Mouse (Mus musculus) cerebellum, adult 8-10 months (tissue): Measurements from ENCODE around the gene Col4a6.
A peak's percentile ranks its signal among the peaks of the same experiment; 100 is the strongest.

Experiments used
- DNase-seq: peaks from one replicate; pipeline ENCODE4 v3.0.0; 2022

The Col4a6 gene

DNA sequence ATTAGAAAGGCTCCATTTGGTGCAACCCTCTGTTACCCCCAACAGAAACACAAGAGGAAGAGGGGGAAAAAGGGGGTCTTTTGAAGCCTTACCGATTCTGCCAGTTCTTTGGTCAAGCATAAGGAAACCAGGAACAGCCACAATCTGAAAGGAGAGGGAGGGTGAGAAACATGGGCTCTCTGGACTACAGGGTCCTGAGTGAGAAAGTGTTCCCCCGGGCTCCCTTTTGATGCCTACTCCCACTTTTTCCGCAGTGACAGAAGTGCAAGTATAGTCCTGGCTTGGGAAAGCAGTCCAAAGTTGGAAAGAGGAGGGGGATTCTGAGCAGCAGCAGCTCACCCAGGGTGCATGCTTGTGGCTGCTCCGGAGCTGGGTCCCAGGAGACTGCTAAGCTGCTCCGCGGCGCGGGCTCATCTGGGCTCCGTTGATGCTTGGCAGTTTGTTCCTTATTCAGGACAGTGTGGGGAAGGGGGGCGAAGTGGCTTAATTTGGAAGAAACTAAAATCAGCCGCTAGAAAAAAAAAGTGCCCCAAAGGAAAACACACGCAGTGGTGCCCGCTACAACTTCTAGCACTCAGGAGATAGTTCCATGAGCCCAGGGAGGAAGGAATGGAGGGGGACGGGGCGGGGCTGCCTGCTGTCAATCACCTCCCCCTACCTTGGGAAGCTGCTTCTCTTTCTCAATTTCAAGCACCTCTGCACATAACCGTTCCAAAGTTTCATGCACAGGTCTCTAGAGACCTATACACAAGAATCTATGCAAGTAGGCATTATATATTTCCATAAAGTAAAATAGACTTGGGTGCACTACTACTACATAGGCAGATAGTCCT lies at the start of gene Col4a6:
TSS of gene Col4a6 (minus strand) at position 607 of the 833 bp plus-strand sequence.
- DNase-seq = no peak

- no peak for DNase-seq
These were observed 29.2 kb upstream of the Col4a6 start for GRCm38 (mm10) chrX:141503125-141503524.

GRCm38 (mm10) chrX:141494545-141494944 lies 20.7 kb upstream of the Col4a6 start:
- DNase-seq = no peak

GRCm38 (mm10) chrX:141475566-141476327 lies 1.9 kb upstream of the Col4a6 start:
- DNase-seq = no peak

- peak; percentile 9 for DNase-seq
These were observed 1.2 kb upstream of the Col4a6 start, which contains the start of gene Col4a5 for GRCm38 (mm10) chrX:141475110-141475509. Gene Col4a5 (plus strand): TSS chrX:141475385.

- no peak for DNase-seq
These were observed 25.9 kb downstream of the Col4a6 start for GRCm38 (mm10) chrX:141447936-141448335.

- no peak for DNase-seq
These were observed 34.5 kb downstream of the Col4a6 start for GRCm38 (mm10) chrX:141439423-141439822.

- no peak for DNase-seq
These were observed 37.1 kb downstream of the Col4a6 start for GRCm38 (mm10) chrX:141436780-141437179.

DNA sequence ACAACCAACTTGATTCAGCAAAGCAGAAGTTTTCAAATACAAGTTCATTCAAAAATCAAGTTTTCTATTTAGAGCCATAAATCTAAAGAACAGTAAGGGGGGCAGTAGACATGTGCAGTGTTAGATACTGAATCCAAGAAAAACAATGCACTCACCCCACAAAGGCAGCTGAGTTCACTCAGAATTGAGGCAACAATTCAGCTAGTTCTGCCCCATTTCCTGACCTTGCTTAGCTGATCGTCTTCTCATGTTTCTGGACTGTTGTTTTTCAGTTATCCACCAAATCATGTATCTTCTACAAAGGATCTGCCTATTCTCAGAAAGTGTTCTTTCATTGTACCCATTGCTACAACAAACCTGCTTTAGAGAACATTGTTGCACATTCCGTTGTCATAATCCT lies 58.6 kb downstream of the Col4a6 start:
- no peak for DNase-seq

DNA sequence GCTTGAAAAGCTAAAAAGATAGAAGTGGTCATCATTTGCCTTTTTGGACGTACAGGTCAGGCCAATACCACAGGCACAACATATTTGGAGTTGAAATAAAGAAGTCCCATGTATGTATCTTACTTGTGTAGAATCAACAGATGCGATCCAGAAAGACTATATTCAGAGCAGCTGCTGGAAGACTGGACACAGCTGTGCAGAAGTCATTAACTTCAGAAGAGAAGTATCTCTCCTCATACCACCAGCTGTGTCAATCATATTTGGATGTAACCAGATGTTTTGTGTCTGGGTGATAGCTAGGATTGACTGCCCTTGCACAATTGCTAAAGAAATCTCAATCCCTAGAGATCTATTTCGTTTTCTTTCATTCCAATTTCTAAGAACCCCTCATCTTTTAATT lies 77.6 kb downstream of the Col4a6 start:
- DNase-seq = no peak

- DNase-seq = no peak
These were observed 88.3 kb downstream of the Col4a6 start for GRCm38 (mm10) chrX:141385399-141386105.

DNA sequence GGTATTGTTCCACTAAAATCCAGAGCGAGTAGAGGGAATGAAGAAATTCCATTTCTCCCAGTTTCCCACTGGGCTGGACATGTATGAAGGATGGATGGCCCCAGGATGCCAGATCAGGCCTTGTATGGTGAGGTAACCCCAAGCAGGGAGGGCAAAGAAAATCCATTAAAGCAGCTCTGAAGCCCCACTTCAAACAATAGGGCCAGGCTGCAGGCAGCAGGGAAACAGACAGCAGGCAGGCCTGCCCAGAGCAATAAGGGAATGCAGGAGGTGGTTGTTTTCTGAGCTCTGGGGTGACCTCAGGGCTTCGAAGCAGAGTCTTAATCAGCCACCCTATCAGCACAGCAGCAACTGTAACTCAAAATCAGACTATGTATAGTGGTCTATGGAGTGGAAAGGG lies 89.2 kb downstream of the Col4a6 start:
- no peak for DNase-seq

DNA sequence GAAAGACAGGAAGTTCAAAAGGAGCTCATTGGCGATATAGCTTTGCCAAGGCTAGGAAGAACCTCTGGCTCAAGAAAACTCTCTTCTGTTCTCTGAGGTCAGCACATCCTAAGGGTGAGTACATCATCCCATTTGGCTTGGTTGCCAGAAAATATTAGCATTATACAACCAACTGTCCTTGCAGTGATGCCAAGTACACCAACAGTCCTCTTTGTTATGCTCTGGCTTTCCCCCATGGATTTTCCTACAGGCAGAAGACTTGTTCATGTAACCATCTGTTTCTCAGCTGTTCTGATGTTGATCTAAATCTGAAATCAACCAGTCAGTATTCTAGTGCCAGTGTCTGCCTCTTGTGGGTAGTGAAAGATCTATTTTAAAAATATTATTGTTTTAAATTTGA lies 103.6 kb downstream of the Col4a6 start:
- DNase-seq = no peak

GRCm38 (mm10) chrX:141363331-141363730 lies 110.5 kb downstream of the Col4a6 start:
- no peak for DNase-seq

DNA sequence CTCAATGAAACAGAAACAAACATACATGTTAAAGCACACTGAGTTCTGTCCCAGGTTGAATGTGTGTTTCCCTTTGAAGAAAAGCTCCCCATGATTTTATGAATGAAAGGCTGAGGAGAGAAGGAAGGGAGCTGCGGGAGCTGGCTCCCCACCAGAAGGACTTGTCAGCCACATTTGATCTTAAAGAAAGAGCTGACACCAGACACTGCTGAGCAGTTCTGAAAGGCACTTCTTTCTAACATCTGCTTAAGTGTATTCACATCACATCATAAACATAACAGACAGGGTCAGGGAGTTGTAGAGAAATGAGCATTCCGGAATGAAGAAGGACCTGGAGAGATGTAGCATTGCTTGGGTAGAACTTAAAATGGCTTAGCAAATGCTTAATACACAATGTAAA lies 132.5 kb downstream of the Col4a6 start:
- no peak for DNase-seq

DNA sequence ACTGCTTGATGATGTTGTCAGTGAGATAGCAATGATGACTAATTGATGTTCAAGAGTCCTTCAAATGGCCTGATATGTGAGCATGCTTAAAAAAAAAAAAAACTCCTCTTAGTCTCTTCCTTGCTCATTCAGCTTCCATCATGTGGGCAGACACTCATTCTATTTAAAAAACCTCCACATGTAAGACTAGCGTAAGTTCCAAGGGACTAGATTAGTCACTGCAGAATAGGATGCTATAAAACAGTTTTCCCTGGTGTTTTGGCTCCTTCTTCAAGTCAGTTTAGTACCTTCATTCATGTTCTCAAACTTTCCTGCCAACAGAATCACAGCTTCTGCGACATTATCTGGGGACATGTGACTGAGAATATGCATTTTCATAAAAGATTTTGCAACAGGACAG lies 145.8 kb downstream of the Col4a6 start:
- no peak for DNase-seq

GRCm38 (mm10) chrX:141324201-141324600 lies 149.7 kb downstream of the Col4a6 start:
- no peak for DNase-seq

GRCm38 (mm10) chrX:141316217-141316616 lies 157.7 kb downstream of the Col4a6 start:
- no peak for DNase-seq

DNA sequence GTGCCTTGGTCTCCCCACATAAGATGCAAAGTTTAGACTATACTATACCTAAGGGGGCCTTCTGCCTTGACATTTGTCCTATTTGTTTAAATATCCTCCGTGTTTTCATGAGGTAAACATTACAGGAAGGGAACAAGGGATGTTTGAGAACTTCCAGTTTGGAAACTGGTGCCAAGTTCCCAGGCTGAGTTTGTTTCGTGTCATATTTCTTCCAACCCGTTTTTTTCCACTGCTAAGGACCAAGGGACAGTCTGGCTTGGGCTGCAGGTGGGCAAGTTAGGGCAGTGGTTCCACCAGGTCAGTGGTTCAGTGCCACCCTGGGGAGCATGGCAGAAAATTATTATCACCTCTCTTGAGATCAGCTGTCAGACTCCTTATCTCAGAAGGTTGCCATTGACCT lies 158.1 kb downstream of the Col4a6 start:
- DNase-seq = no peak

GRCm38 (mm10) chrX:141292702-141293462 lies 181.0 kb downstream of the Col4a6 start:
- no peak for DNase-seq

DNA sequence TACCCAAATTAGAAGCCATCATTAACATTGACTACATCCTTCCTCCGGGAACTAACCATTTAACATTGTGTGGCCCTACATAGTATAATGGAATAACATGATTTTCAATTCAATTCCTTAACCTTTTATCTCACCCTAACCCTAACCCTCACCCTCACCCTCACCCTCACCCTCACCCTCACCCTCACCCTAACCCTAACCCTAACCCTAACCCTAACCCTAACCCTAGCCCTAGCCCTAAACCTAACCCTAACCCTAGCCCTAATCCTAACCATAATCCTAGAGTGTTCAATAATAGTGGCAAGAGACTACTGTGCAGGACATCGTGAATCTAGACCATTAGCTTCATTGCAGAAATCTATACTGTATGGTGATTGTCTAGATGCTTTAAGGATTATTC lies 197.5 kb downstream of the Col4a6 start:
- no peak for DNase-seq

- no peak for DNase-seq
These were observed 207.9 kb downstream of the Col4a6 start for GRCm38 (mm10) chrX:141265986-141266385.

DNA sequence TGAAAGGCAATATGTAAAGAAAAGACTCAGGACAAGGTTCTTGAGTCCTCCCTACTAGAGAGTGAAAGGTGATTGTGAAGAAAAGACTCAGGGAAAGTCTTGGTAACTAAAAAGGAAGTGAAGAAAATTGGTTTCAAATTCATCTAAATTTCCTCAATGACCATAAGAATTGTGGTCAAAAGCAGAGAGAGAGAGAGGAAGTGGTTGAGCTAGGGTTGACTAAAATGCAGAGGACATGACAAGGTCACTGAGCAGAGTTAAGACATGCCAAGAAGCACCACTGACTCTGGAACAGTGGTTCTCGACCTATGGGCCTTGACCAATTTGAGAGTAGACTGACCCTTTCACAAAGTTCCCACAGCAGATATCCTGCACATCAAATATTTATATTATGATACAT lies 224.2 kb downstream of the Col4a6 start:
- no peak for DNase-seq
